Mouse (Mus musculus) frontal cortex, postnatal 25 days (tissue): ENCODE data around the gene Kctd14.

ENCODE experiments used
- DNase-seq, 2 experiments: peaks; one replicate each; pipeline ENCODE4 v3.0.0; 2022; ENCODE audit warnings: low spot score in 2 of 2

The Kctd14 gene

GRCm38 (mm10) chr7:97438986-97439385 is 12.1 kb upstream of the Kctd14 start:
- no peak for DNase-seq

- peak; percentile 73 to 79 for DNase-seq
These were observed 4.8 kb upstream of the Kctd14 start for GRCm38 (mm10) chr7:97446171-97446925.

GRCm38 (mm10) chr7:97447050-97447531 is 4.0 kb upstream of the Kctd14 start:
- DNase-seq, result no peak

- DNase-seq, result no peak
These were observed 1.1 kb downstream of the Kctd14 start for GRCm38 (mm10) chr7:97452196-97452595.

GRCm38 (mm10) chr7:97453141-97453921 is 2.2 kb downstream of the Kctd14 start:
- DNase-seq, result no peak

- DNase-seq, result no peak
These were observed 3.7 kb downstream of the Kctd14 start for GRCm38 (mm10) chr7:97454795-97455194.

- no peak for DNase-seq
These were observed 4.5 kb downstream of the Kctd14 start for GRCm38 (mm10) chr7:97455577-97455976.

- no peak for DNase-seq
These were observed 21.9 kb downstream of the Kctd14 start for GRCm38 (mm10) chr7:97473001-97473400.

- no peak for DNase-seq
These were observed 28.2 kb downstream of the Kctd14 start for GRCm38 (mm10) chr7:97479349-97479748.

GRCm38 (mm10) chr7:97480290-97480689 is 29.2 kb downstream of the Kctd14 start:
- DNase-seq, result no peak

- peak; percentile 82 to 88 for DNase-seq
These were observed 29.8 kb downstream of the Kctd14 start, which contains the start of gene Ints4 for GRCm38 (mm10) chr7:97480821-97481339. Gene Ints4 (plus strand): TSS chr7:97480956.

GRCm38 (mm10) chr7:97483378-97483777 is 32.3 kb downstream of the Kctd14 start:
- no peak for DNase-seq

- no peak for DNase-seq
These were observed 40.0 kb downstream of the Kctd14 start for GRCm38 (mm10) chr7:97491157-97491556.

- DNase-seq, result no peak
These were observed 41.3 kb downstream of the Kctd14 start for GRCm38 (mm10) chr7:97492420-97492819.

GRCm38 (mm10) chr7:97495052-97495451 is 43.9 kb downstream of the Kctd14 start:
- no peak for DNase-seq

- no peak for DNase-seq
These were observed 49.6 kb downstream of the Kctd14 start for GRCm38 (mm10) chr7:97500555-97501209.
